Mouse (Mus musculus) kidney, adult 2 months (tissue): ENCODE results near the gene Hs3st6.

Experiments
- CTCF ChIP-seq: fragments of 200-500 bp; conservative IDR thresholded peaks from 2 replicates; pipeline ENCODE4 v1.5.1; 2011; ENCODE audit warnings: low read depth, mild to moderate bottlenecking, control low read depth, low read length, moderate library complexity, mixed read lengths; ENCODE audit not compliant: insufficient read depth, insufficient read length
- POLR2A ChIP-seq: fragments of 200-500 bp; IDR thresholded peaks from one replicate; pipeline ENCODE4 v1.6.1; 2011; ENCODE audit warnings: low read depth, low read length, control low read depth

DNA sequence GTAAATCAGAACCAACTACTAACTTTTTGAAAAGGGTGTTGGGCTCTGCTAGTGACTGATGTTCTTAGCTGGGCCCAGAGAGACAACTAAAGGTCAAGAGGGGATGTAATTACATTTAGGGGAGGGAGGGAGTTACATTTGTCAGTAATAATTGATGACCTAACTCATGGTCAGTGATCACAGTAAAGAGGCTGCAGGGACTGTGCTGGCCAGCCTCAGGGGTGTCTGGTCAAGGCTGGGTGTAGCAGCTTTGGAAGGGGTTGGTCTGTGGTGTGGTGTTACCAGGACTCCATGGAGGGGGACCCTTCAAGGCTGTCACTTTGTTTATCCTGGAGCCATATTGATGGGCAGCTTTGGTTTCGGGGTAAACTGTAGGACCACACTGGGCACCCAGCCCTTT, 4.6 kb downstream of the Hs3st6 start:
- TF ChIP-seq POLR2A (no peak), CTCF (no peak)
